Mouse (Mus musculus): ENCODE measurements around the gene Cd59b. TPM values are rescaled to one million over a fixed set of nuclear protein-coding genes. Genes with fewer than 3 reads are reported as not detected.
"Not testable (repeated sequence)": the region's sequence is repeated elsewhere in the genome, so short reads cannot be mapped to it uniquely, and the experiment has no call there.

Gene Cd59b
- polyA plus RNA-seq, 1 experiment = 0.31 TPM

DNA sequence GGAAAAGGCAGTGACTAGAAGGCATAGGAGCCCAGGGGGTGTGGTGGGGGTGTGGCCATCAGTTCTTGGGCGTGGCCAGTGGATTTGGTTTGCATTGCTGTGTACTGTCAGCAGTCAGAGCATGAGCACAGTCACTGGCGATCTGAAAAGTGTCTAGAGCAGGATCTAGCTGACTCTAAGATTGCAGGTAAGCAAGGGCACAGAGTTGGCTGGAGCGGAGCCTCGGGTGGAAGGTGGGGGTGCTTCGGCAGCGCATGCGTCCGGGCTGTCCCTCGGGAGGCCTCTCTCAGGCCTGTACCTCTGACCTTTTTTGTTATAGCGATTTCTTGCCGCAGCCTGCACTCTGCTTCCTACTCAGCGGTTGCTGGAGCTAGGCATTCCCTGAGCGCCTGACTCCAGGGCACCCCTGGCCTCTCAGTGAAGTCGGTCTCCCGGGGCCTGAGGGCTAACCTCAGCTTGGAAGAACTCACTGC, 26.1 kb downstream of the Cd59b start, which contains the start of gene Cd59a:
TSS of gene Cd59a (plus strand) at position 61 of the 473 bp plus-strand sequence.
- Histone ChIP-seq H3K4me1 (peaks cover 39% of the 10 kb centered on the region), H3K4me3 (replicated peaks) (peak within 1 kb of the TSS; percentile 90), H3K9me3 (no peaks in the 10 kb centered on the region), H3K27me3 (replicated peaks) (peaks cover 5% of the 10 kb centered on the region), H3K36me3 (replicated peaks; ENCODE audit: low read length) (no peaks in the 10 kb centered on the region)
- TF ChIP-seq GATA1 (IDR thresholded peaks at IDR 0.05; ENCODE audit: borderline replicate concordance, low read length) = no peak
- TF ChIP-seq FLI1 (IDR thresholded peaks at IDR 0.05; ENCODE audit: low read length) = no peak

DNA sequence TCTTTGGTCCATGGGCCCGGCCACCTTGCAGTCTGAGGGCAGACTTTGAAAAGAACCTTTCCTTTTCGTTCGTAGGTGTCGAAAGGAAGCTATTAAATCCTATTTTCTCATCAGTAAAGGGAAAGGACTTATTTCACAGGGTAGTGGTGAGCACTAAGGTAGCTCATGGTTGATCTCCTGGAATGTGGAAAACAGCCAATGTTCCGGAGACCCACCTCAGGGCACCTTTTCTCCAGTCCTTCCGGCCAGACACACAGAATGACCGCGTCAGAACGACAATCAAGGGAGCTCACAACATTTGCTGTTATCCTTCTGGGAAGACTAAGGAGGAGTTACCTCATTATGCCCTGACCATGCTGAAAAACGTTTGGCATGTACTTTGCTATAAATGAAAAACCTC, 26.6 kb downstream of the Cd59b start:
- no peak for TF ChIP-seq GATA1 (IDR thresholded peaks at IDR 0.05; ENCODE audit: borderline replicate concordance, low read length)
- peaks cover 5% of the 10 kb centered on the region for H3K27me3 ChIP-seq (replicated peaks)
- H3K4me3 ChIP-seq (replicated peaks) = peak overlapping the region; percentile 90
- H3K9me3 ChIP-seq = no peaks in the 10 kb centered on the region
- peaks cover 39% of the 10 kb centered on the region for H3K4me1 ChIP-seq
- no peaks in the 10 kb centered on the region for H3K36me3 ChIP-seq (replicated peaks; ENCODE audit: low read length)

DNA sequence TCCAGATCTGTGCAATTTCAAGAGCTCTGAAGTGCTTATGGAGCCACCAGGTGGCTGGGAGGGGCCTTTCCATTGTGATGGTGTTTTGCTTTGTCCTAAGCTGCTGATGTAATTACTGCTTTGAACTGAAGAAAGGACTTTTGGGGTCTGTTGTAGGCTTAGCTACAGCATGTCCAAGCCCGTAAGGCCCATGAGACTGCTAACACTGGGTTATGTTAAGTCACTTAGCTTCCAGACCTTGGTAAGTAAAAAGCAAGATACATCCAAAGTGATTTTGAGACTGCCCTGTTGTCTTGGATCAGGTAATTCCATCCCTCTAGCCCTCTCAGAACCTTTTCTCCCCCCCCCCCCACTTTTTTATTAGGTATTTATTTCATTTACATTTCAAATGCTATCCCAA, 27.1 kb downstream of the Cd59b start:
- not testable (repeated sequence) for H3K27me3 ChIP-seq (replicated peaks); H3K36me3 ChIP-seq (replicated peaks; ENCODE audit: low read length); H3K9me3 ChIP-seq; H3K4me3 ChIP-seq (replicated peaks)
- peaks cover 43% of the 10 kb centered on the region for H3K4me1 ChIP-seq

DNA sequence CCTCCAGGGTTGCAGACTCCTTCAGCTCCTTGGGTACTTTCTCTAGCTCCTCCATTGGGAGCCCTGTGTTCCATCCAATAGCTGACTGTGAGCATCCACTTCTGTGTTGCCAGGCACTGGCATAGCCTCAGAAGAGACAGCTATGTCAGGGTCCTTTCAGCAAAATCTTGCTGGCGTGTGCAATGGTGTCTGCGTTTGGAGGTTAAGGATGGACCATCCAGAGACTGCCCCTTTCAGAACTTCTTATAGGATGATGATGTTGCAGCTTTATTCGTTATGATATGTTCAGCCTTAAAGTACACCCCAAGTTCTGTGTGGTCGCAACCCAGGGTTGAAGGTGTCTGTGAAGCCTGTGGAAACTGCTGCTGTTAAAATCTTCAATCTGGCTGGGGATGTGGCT, 27.7 kb downstream of the Cd59b start:
- not testable (repeated sequence) for H3K27me3 ChIP-seq (replicated peaks); H3K4me3 ChIP-seq (replicated peaks); H3K36me3 ChIP-seq (replicated peaks; ENCODE audit: low read length); H3K9me3 ChIP-seq
- peaks cover 46% of the 10 kb centered on the region for H3K4me1 ChIP-seq

DNA sequence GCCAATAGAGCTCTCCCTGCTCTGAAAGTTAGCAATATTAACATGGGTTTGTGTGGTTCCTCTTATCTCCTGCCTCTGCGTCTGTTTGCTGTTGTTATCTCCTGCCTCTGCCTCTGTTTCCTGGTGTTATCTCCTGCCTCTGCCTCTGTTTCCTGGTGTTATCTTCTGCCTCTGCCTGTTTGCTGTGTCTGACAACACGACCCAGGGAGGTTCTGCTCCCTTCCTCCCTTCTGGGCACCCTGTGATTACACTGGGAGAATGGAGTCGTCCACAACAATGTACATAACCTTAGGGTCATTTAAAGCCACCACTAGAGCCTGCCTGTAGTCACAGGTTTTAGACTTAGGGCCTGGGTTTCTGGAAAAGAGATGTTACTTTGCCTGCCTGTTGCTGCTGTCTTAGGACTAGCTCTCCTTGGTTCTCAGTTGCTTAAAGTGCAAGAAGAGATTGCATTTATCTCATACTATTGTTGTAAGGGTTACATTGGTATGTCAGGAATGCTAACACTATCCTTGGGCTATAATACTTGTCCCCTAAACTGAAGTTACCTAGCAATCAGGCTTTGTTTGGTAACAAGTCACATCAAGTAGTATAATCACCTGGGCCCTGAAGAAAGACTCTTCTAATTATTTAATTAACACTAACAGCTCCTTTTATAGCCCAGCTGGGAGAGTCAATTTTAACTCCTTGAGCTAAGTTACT, 29.0 kb downstream of the Cd59b start:
- no peaks in the 10 kb centered on the region for H3K27me3 ChIP-seq (replicated peaks)
- no peaks in the 10 kb centered on the region for H3K9me3 ChIP-seq
- peak; percentile 24; the same call in 1 of the 3 replicates for TF ChIP-seq GATA1 (IDR thresholded peaks at IDR 0.05; ENCODE audit: borderline replicate concordance, low read length)
- TF ChIP-seq FLI1 (IDR thresholded peaks at IDR 0.05; ENCODE audit: low read length) = no peak
- H3K4me1 ChIP-seq = peaks cover 56% of the 10 kb centered on the region
- peak overlapping the region; percentile 3 for H3K4me3 ChIP-seq (replicated peaks)
- peaks cover 12% of the 10 kb centered on the region for H3K36me3 ChIP-seq (replicated peaks; ENCODE audit: low read length)

DNA sequence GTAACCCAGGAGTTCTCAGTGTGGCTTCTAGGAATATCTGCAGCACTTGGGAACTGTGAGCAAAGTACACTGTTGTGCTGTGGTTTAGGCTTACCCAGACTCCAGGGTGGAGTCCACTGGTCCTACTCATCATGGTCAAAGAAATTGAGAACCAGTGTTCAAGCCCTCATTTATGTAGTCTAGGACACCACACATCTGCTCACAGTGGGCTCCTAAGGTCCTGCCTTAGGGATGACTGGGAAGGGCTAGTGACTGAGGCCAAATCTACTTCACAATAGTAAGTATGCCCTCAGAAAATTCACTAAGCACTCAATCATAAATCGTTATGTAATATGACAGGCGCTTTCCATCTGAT, 29.6 kb downstream of the Cd59b start:
- H3K4me1 ChIP-seq = peaks cover 57% of the 10 kb centered on the region
- peaks cover 14% of the 10 kb centered on the region for H3K36me3 ChIP-seq (replicated peaks; ENCODE audit: low read length)
- H3K4me3 ChIP-seq (replicated peaks) = peak overlapping the region; percentile 50
- H3K9me3 ChIP-seq = no peaks in the 10 kb centered on the region
- H3K27me3 ChIP-seq (replicated peaks) = no peaks in the 10 kb centered on the region
- TF ChIP-seq FLI1 (IDR thresholded peaks at IDR 0.05; ENCODE audit: low read length) (no peak), GATA1 (IDR thresholded peaks at IDR 0.05; ENCODE audit: borderline replicate concordance, low read length) (no peak)

DNA sequence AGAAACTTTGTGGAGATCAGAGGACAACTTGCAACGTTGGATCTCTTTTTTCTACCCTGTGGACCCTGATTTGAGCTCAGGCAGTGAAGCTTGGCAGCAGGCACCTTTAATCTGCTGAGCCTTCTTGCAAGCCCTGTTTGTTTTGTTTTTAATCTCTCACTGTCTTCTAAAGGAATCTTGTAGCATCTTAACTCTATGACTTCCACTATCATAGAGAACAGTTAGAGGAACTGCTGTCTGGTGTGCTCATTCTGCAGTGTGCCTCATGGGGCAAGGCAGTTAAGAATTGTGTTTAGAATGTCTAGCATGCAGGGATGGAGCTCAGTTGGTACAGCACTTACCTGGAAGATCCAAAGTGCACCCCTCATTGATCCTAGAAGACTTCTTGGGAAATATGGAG, 30.3 kb downstream of the Cd59b start:
- Histone ChIP-seq H3K4me3 (replicated peaks) (no peak overlapping the region), H3K27me3 (replicated peaks) (no peaks in the 10 kb centered on the region), H3K9me3 (no peaks in the 10 kb centered on the region), H3K4me1 (peaks cover 64% of the 10 kb centered on the region), H3K36me3 (replicated peaks; ENCODE audit: low read length) (peaks cover 21% of the 10 kb centered on the region)
- no peak for TF ChIP-seq FLI1 (IDR thresholded peaks at IDR 0.05; ENCODE audit: low read length)
- no peak for TF ChIP-seq GATA1 (IDR thresholded peaks at IDR 0.05; ENCODE audit: borderline replicate concordance, low read length)

DNA sequence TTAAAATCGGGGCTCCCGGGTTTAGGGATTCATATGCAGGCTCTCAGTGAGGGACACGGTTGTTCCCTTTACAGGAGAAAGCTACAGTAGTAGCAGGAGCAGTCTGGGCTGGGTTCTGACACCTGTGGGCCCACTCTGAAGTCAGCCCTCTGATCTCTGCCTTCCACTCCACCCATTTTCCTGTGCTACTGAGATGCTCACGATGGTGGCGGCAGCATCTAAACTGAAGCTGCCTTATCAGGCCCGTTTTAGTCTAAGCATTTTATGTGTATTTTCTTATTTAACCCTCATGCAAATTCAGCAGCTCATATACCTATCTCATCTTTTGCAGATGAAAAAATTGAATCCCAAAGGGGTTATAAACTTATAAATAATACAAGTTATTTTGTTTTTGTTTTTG, 35.2 kb downstream of the Cd59b start:
- H3K4me1 ChIP-seq = peaks cover 44% of the 10 kb centered on the region
- H3K4me3 ChIP-seq (replicated peaks) = no peak overlapping the region
- no peaks in the 10 kb centered on the region for H3K27me3 ChIP-seq (replicated peaks)
- no peak for TF ChIP-seq GATA1 (IDR thresholded peaks at IDR 0.05; ENCODE audit: borderline replicate concordance, low read length)
- no peak for TF ChIP-seq FLI1 (IDR thresholded peaks at IDR 0.05; ENCODE audit: low read length)
- no peaks in the 10 kb centered on the region for H3K9me3 ChIP-seq
- H3K36me3 ChIP-seq (replicated peaks; ENCODE audit: low read length) = peaks cover 40% of the 10 kb centered on the region

DNA sequence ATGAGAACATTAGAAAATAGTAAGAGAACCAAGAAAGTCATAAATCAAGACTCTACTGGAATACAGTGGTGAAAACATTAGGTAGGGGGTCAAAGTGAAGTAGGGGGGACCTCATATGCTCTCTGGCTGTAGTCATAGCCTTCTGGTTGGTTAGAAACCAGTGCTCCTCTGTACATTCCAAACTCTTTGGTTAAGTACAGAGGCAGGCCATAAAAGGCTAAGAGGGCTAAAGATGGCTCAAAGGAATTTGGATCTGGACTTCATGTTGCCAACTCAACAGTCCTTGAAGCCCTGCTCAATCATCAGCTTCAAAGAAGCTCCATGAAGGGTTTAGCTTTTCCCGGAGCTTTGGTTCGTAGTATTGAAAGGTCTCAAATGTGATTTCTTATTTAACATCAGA, 39.4 kb downstream of the Cd59b start:
- Histone ChIP-seq H3K4me1 (peaks cover 30% of the 10 kb centered on the region), H3K36me3 (replicated peaks; ENCODE audit: low read length) (peaks cover 35% of the 10 kb centered on the region)
- H3K27me3 ChIP-seq (replicated peaks); H3K4me3 ChIP-seq (replicated peaks); H3K9me3 ChIP-seq: not testable (repeated sequence)

DNA sequence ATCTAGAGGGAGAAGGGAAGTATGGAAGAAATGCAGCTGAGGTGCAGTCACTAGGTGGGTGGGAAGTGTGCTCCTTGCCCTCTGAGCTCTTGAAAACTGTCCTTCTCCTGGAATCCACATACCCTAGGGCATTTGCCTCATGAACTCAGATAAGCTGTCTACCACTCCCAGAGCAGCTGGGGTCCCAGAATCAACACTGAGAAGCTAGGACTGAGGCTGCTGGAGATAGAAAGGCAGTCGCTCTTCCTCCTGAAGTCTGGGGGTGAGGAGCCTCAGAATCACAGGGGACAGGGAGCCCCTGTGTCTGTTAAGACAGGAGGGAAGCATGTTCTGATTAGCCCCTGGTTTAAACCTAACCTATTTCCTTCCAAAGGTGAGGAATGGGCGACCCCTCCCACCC, 39.9 kb downstream of the Cd59b start:
- H3K4me1 ChIP-seq = peaks cover 26% of the 10 kb centered on the region
- peaks cover 33% of the 10 kb centered on the region for H3K36me3 ChIP-seq (replicated peaks; ENCODE audit: low read length)
- no peaks in the 10 kb centered on the region for H3K27me3 ChIP-seq (replicated peaks)
- no peak for TF ChIP-seq FLI1 (IDR thresholded peaks at IDR 0.05; ENCODE audit: low read length)
- no peak for TF ChIP-seq GATA1 (IDR thresholded peaks at IDR 0.05; ENCODE audit: borderline replicate concordance, low read length)
- peak overlapping the region; percentile 4 for H3K4me3 ChIP-seq (replicated peaks)
- no peaks in the 10 kb centered on the region for H3K9me3 ChIP-seq

DNA sequence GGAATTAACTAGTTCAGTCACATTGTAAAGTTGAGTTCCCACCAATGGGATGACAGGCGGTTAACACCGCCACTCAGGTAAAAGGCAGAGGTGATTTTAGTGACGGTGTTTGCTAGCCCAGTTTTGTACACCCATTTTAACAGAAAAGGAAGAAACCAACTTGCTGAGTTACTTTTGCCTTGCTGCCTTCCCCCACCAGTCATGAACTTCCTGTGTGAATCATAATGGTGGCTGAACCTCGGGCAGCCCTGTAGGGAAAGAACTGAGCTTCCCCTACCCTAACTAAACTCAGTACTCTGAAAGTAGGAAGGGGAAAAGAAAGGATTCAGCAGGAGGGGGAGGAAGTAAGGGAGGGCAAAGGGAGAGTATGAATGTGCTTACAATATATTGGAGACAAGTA, 40.4 kb downstream of the Cd59b start:
- TF ChIP-seq GATA1 (IDR thresholded peaks at IDR 0.05; ENCODE audit: borderline replicate concordance, low read length) = no peak
- TF ChIP-seq FLI1 (IDR thresholded peaks at IDR 0.05; ENCODE audit: low read length) = no peak
- H3K27me3 ChIP-seq (replicated peaks) = no peaks in the 10 kb centered on the region
- H3K9me3 ChIP-seq = no peaks in the 10 kb centered on the region
- no peak overlapping the region for H3K4me3 ChIP-seq (replicated peaks)
- H3K4me1 ChIP-seq = peaks cover 23% of the 10 kb centered on the region
- peaks cover 29% of the 10 kb centered on the region for H3K36me3 ChIP-seq (replicated peaks; ENCODE audit: low read length)

DNA sequence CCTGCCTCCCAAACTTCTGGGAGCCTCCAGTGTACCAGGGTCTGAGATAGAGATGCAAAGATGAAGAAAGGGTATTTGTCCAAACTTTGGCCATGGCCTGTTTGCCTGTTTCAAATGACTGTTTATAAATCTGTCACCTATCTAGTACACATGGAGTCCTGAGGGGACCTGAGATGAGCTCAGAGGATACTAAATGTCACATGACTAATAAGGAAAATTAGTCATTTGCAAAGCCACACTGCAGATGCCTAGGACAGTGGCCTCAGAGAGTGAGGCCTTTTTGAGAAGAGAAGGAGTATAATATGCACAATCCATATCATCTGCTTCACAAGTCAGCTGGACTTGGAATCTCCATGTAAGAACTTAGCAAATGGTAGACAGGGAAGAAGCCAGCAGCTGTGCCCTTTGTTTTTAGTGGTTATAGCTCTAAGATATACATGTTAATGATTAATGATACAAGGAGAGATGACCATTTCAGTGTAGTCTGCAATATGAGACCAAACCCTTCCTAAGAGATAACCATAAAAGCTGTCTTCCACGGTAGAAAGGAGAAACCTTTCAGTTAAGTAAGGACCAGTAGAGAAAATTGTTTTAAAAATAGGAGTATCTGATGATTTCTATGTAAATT, 41.6 kb downstream of the Cd59b start:
- not testable (repeated sequence) for H3K4me3 ChIP-seq (replicated peaks); H3K27me3 ChIP-seq (replicated peaks); H3K9me3 ChIP-seq
- Histone ChIP-seq H3K4me1 (peaks cover 19% of the 10 kb centered on the region), H3K36me3 (replicated peaks; ENCODE audit: low read length) (peaks cover 20% of the 10 kb centered on the region)

DNA sequence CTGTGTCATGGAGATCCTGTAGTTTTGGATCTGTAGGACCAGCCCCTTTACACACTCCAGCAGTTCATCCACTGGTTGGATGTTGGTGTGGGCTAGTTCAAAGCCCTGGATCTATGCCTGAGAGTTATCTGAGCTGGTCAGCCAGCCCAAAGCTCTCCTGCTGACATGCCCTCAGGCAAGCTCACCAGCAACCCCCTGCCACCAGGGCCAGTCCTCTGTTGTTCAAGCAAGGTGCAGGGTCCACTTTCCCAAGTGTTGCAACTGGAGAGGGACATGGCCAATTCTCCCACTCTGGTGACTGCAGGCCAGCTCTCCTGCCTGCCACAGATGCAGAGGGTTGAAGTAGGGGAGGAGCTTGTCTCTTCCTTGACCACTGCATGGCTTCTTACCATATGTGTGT, 43.9 kb downstream of the Cd59b start:
- not testable (repeated sequence) for H3K9me3 ChIP-seq; H3K27me3 ChIP-seq (replicated peaks); H3K4me3 ChIP-seq (replicated peaks)
- Histone ChIP-seq H3K4me1 (peaks cover 28% of the 10 kb centered on the region), H3K36me3 (replicated peaks; ENCODE audit: low read length) (peaks cover 19% of the 10 kb centered on the region)

All from megakaryocyte, embryonic 14.5 days (primary cell).